In the genomic region with DNA sequence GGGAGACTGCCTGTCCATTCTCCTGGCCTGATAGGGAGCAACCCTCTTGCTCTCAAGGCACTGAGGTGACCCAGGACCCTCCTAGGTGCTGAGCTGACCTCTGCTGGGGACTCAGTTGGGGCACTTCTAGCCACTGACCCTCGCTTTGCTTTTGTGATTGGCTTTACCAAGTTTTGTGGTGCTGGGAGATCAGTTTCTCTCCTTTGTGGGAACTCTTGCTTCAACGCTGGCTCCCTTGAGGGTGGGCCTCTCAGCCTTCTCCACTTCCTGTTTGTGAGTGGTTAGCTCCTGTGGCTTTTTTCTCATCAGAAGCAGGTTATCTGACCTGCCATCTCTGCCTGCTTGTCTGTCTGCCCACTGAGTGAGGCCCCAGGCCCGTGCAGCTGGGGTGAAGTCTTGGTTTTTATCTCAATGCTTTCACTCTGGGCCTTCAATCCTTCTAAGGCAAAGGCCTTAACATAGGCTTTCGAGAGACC, we compare ENCODE assay signal across 9 mouse cellular contexts. TPM values are rescaled to one million over a fixed set of nuclear protein-coding genes. Genes with fewer than 3 reads are reported as not detected.
A peak's percentile ranks its signal among the peaks of the same experiment; 100 is the strongest.
DNase-seq lines count a peak whose midpoint lies in the region; ATAC-seq lines count a peak whose summit lies in the region.
"Had no signal": no experiment of that assay in that cellular context is flagged by ENCODE, and none has a peak within 500 bp of the region (broad histone marks: within the 10 kb centered on the region; RNA-seq: fewer than 3 reads in every experiment).

No protein-coding gene starts in this region.

- H3K27me3 ChIP-seq in midbrain, embryonic 11.5 days (ENCODE audit: control insufficient read depth, insufficient read depth, low read length), result no peaks in the 10 kb centered on the region
- no peaks in the 10 kb centered on the region for H3K27me3 ChIP-seq in midbrain, embryonic 13.5 days
- H3K27me3 ChIP-seq in intestine, embryonic 16.5 days (replicated peaks; ENCODE audit: control insufficient read depth, insufficient read depth, low read length), result no peaks in the 10 kb centered on the region
- H3K27me3 ChIP-seq in hindbrain, embryonic 16.5 days (replicated peaks; ENCODE audit: control insufficient read depth, insufficient read depth, low read length), result no peaks in the 10 kb centered on the region; the same call in 1 of the 2 replicates

- no peak overlapping the region for H3K27ac ChIP-seq in midbrain, embryonic 11.5 days (ENCODE audit: low read depth, low read length)
- no peak overlapping the region for H3K27ac ChIP-seq in midbrain, embryonic 13.5 days
- H3K27ac ChIP-seq in intestine, embryonic 16.5 days (ENCODE audit: low read length), result peak overlapping the region; percentile 5; the same call in 1 of the 2 replicates
- H3K27ac ChIP-seq in hindbrain, embryonic 16.5 days (ENCODE audit: low read depth, low read length), result no peak overlapping the region

- no peaks in the 10 kb centered on the region for H3K4me1 ChIP-seq in midbrain, embryonic 11.5 days (ENCODE audit: control insufficient read depth, insufficient read depth, low read length)
- no peaks in the 10 kb centered on the region for H3K4me1 ChIP-seq in midbrain, embryonic 13.5 days (replicated peaks)
- H3K4me1 ChIP-seq in intestine, embryonic 16.5 days (ENCODE audit: control insufficient read depth, insufficient read depth, low read length), result 0 out of 2 replicates have a peak, but pooled peaks cover 2% of the 10 kb centered on the region
- no peaks in the 10 kb centered on the region for H3K4me1 ChIP-seq in hindbrain, embryonic 16.5 days (ENCODE audit: control insufficient read depth, insufficient read depth, low read depth, low read length)

- no peak for ATAC-seq in midbrain, embryonic 11.5 days (ENCODE audit: low FRiP score)
- ATAC-seq in midbrain, embryonic 13.5 days, result no peak
- ATAC-seq in intestine, embryonic 16.5 days, result no peak
- ATAC-seq in megakaryocyte progenitor cell, adult 5-6 weeks (replicated peaks; ENCODE audit: poor library complexity), result peak; percentile 9; the same call in 1 of the 2 replicates
- ATAC-seq in hindbrain, embryonic 16.5 days, result no peak

- 77% methylated on average over 4 of the region's 4 CpGs for WGBS in midbrain, embryonic 11.5 days
- WGBS in midbrain, embryonic 13.5 days, result 72% methylated on average over 4 of the region's 4 CpGs
- 59% methylated on average over 4 of the region's 4 CpGs for WGBS in intestine, embryonic 16.5 days
- WGBS in hindbrain, embryonic 16.5 days, result 69% methylated on average over 4 of the region's 4 CpGs

- H3K36me3 ChIP-seq in midbrain, embryonic 11.5 days (ENCODE audit: control insufficient read depth, insufficient read depth, low read length), result no peaks in the 10 kb centered on the region
- H3K36me3 ChIP-seq in midbrain, embryonic 13.5 days, result no peaks in the 10 kb centered on the region
- no peaks in the 10 kb centered on the region for H3K36me3 ChIP-seq in intestine, embryonic 16.5 days (ENCODE audit: control insufficient read depth, insufficient read depth, low read length)
- no peaks in the 10 kb centered on the region for H3K36me3 ChIP-seq in hindbrain, embryonic 16.5 days (ENCODE audit: control insufficient read depth, insufficient read depth, low read length)

- no peak overlapping the region for H3K4me3 ChIP-seq in midbrain, embryonic 11.5 days (ENCODE audit: low read depth, low read length)
- H3K4me3 ChIP-seq in midbrain, embryonic 13.5 days (replicated peaks), result no peak overlapping the region
- H3K4me3 ChIP-seq in intestine, embryonic 16.5 days (ENCODE audit: low read length), result no peak overlapping the region
- no peak overlapping the region for H3K4me3 ChIP-seq in hindbrain, embryonic 16.5 days (ENCODE audit: low read length)

- H3K4me2 ChIP-seq in midbrain, embryonic 11.5 days, result no peak overlapping the region
- no peak overlapping the region for H3K4me2 ChIP-seq in midbrain, embryonic 13.5 days (replicated peaks)
- H3K4me2 ChIP-seq in intestine, embryonic 16.5 days (ENCODE audit: low read depth, low read length), result no peak overlapping the region
- no peak overlapping the region for H3K4me2 ChIP-seq in hindbrain, embryonic 16.5 days (ENCODE audit: low read length)

- peak; percentile 23 for DNase-seq in midbrain, embryonic 11.5 days (ENCODE audit: low spot score, missing footprints)
- DNase-seq in layer of hippocampus, adult 9-11 months, result no peak
- no peak for DNase-seq in yolk sac, embryonic 10.5 days (ENCODE audit: low spot score)
- DNase-seq in adrenal gland, adult (ENCODE audit: inconsistent age in 2 of 2, low spot score in 1 of 2), result no peak
- DNase-seq: adrenal gland, adult 2 months had no signal

- no peak overlapping the region for H3K9ac ChIP-seq in midbrain, embryonic 11.5 days (ENCODE audit: low read length)
- no peak overlapping the region for H3K9ac ChIP-seq in midbrain, embryonic 13.5 days (replicated peaks)
- no peak overlapping the region for H3K9ac ChIP-seq in intestine, embryonic 16.5 days (ENCODE audit: low read depth, low read length)
- H3K9ac ChIP-seq in hindbrain, embryonic 16.5 days (ENCODE audit: low read depth, low read length), result no peak overlapping the region

- H3K9me3 ChIP-seq in midbrain, embryonic 11.5 days (ENCODE audit: control insufficient read depth, low read length), result no peaks in the 10 kb centered on the region
- no peaks in the 10 kb centered on the region for H3K9me3 ChIP-seq in midbrain, embryonic 13.5 days
- no peaks in the 10 kb centered on the region for H3K9me3 ChIP-seq in intestine, embryonic 16.5 days (ENCODE audit: control insufficient read depth, low read length)
- H3K9me3 ChIP-seq in hindbrain, embryonic 16.5 days (ENCODE audit: control insufficient read depth, low read length), result no peaks in the 10 kb centered on the region

RNA-seq across cellular contexts. Expression of gene Tspoap1, which starts 8.8 kb away (rescaled TPM):
- 7.0 and 9.0 TPM in 2 replicates for polyA plus RNA-seq in midbrain, embryonic 11.5 days (2014; fragmentation: Nextera tagmentation; extraction: Ambion mirVana)
- polyA plus RNA-seq in midbrain, embryonic 13.5 days (2015; fragmentation: Nextera tagmentation; extraction: Ambion mirVana), result 41.1 and 48.7 TPM in 2 replicates
- polyA plus RNA-seq in intestine, embryonic 16.5 days (2015; fragmentation: Nextera tagmentation; extraction: Ambion mirVana), result 0.83 and 1.2 TPM in 2 replicates
- total RNA-seq in megakaryocyte progenitor cell, adult 5-6 weeks (2015), result 34.1 and 38.5 TPM in 2 replicates
- 47.0 and 66.4 TPM in 2 replicates for total RNA-seq in megakaryocyte progenitor cell, adult 5-6 weeks (2017)
- 38.4 and 46.1 TPM in 2 replicates for polyA plus RNA-seq in hindbrain, embryonic 16.5 days (2015; fragmentation: Nextera tagmentation; extraction: Ambion mirVana)

RNA-seq across cellular contexts. Expression of gene Supt4a, which starts 14.2 kb away (rescaled TPM):
- 148 and 163 TPM in 2 replicates for polyA plus RNA-seq in midbrain, embryonic 11.5 days (2014; fragmentation: Nextera tagmentation; extraction: Ambion mirVana)
- 165 and 177 TPM in 2 replicates for polyA plus RNA-seq in midbrain, embryonic 13.5 days (2015; fragmentation: Nextera tagmentation; extraction: Ambion mirVana)
- 108 and 111 TPM in 2 replicates for polyA plus RNA-seq in intestine, embryonic 16.5 days (2015; fragmentation: Nextera tagmentation; extraction: Ambion mirVana)
- total RNA-seq in megakaryocyte progenitor cell, adult 5-6 weeks (2015), result 147 and 161 TPM in 2 replicates
- 52.8 and 63.7 TPM in 2 replicates for total RNA-seq in megakaryocyte progenitor cell, adult 5-6 weeks (2017)
- 121 and 130 TPM in 2 replicates for polyA plus RNA-seq in hindbrain, embryonic 16.5 days (2015; fragmentation: Nextera tagmentation; extraction: Ambion mirVana)

RNA-seq across cellular contexts. Expression of gene Mpo, which starts 41.9 kb away (rescaled TPM):
- 2.6 and 2.9 TPM in 2 replicates for polyA plus RNA-seq in midbrain, embryonic 11.5 days (2014; fragmentation: Nextera tagmentation; extraction: Ambion mirVana)
- polyA plus RNA-seq in midbrain, embryonic 13.5 days (2015; fragmentation: Nextera tagmentation; extraction: Ambion mirVana), result 0.31 and 0.41 TPM in 2 replicates
- 1.8 and 6.1 TPM in 2 replicates for polyA plus RNA-seq in intestine, embryonic 16.5 days (2015; fragmentation: Nextera tagmentation; extraction: Ambion mirVana)
- total RNA-seq in megakaryocyte progenitor cell, adult 5-6 weeks (2015), result 13,257 and 15,415 TPM in 2 replicates
- total RNA-seq in megakaryocyte progenitor cell, adult 5-6 weeks (2017), result 8,081 and 8,928 TPM in 2 replicates
- 0.10 and 0.45 TPM in 2 replicates for polyA plus RNA-seq in hindbrain, embryonic 16.5 days (2015; fragmentation: Nextera tagmentation; extraction: Ambion mirVana)
- polyA plus RNA-seq: adrenal gland, adult 2 months had no signal
